Mouse (Mus musculus): ENCODE measurements at regions not wholly inside any gene's neighbourhood (a gene's known extent, or its start where the extent isn't known, plus 50 kb on each side); places are given as distances from the start of the nearest gene placed in this dataset.

DNA sequence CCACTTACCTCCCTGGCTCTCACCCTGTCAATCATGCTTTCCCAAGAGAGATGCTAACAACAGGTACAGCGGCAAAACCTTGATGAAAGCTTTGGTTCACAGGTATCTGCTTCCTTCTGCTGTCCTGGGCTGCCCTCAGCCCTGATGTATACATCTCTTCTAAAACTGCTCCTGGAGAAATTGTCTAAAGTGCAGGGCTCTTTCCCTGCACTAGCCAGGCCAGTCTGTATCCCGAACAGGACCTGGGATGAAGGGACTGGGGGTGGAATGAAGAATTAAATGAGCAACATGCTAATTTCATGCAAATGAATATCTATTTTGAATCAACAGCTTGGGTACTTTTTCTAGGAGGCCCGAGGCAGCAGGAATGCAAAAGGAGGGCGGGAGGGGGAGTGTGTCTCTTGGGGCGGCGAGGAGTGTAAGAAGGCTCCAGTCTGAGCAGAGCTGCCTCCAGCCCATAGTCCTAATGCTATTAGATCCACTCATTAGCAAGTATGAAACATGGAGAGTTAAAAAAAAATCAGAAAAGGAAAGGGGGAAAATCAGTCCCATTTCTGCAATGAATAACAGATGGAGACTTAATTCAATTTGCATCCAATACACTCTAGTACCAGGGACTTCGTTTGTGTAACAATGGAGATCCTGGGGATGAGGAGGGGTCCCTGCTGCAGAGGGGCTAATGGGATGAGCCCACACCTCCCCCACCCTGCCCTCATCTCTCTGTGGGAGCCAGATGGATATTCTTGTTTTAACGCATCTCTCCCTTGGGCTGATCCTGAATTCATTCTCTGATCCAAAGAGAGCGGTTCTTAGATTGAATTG, 137.0 kb upstream of the Ncam1 start:
- TF ChIP-seq CHD2 (IDR thresholded peaks at IDR 0.05; ENCODE audit: low read depth, low read length) (no peak), ZC3H11A (IDR thresholded peaks at IDR 0.05; ENCODE audit: borderline replicate concordance, low read depth, low read length) (no peak), ZNF384 (IDR thresholded peaks at IDR 0.05; ENCODE audit: low read depth, low read length) (no peak), HCFC1 (IDR thresholded peaks at IDR 0.05; ENCODE audit: borderline replicate concordance, insufficient read depth, low read length) (no peak)
